Mouse (Mus musculus) cerebellum, postnatal 14 days (tissue): ENCODE results near the gene Gemin5.

Source experiments
- DNase-seq, 2 experiments: peaks; one replicate each; pipeline ENCODE4 v3.0.0; 2021; ENCODE audit warnings: mixed read lengths in 2 of 2

The Gemin5 gene

DNA sequence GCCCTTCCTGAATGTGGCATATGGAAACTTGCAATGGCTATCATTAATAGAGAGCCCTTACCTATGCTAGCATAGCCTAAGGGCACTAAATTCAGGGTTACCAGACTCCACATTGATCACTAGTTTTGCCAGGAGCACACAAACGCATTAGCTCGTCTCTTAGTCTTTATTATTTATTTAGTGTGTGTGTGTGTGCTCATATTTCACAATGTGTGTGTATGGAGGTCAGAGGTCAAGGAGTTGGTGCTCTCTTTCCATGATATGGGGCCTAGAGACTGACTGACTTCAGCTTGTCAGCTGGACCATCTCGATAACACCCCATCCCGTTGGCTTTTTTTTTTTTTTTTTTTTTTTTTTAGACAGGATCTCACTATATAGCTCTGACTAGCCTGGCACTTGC lies 1.3 kb upstream of the Gemin5 start:
- DNase-seq: no peak

DNA sequence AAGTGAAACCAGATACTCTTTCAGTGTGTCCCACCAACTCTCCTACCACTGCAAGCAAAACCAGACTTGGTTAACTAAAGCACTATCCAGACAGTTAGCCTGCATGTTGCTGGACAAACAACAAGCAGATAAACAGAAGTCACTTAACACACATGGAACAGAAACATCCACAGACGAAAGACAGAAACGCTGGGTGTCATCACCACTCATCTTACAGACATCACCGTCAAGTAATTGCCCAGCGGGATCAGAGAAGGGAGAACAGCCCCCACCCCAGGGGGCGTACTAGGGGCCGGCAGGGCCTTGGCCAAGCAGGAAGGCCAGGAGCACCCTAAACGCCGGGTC lies 545 bp downstream of the Gemin5 start:
- DNase-seq: no peak

DNA sequence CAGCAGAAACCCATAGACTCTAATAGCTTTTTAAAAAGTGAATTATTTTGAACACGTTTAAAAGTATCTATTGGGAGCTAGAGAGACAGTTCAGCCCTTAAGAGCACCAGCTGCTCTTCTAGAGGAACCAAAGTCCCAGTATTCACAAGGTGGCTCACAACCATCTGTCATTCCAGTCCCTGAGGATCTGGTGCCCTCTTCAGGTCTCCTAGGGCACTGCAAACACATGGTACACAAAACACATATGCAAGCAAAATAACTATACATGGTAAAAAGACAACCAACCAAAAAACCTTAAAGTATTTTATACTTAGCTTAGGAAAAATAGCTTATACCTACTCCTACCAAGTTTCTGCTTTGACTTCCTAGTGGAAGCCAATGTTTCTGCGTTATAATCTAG lies 3.3 kb downstream of the Gemin5 start:
- DNase-seq: peak in 1 of 2 experiments; percentile 46

DNA sequence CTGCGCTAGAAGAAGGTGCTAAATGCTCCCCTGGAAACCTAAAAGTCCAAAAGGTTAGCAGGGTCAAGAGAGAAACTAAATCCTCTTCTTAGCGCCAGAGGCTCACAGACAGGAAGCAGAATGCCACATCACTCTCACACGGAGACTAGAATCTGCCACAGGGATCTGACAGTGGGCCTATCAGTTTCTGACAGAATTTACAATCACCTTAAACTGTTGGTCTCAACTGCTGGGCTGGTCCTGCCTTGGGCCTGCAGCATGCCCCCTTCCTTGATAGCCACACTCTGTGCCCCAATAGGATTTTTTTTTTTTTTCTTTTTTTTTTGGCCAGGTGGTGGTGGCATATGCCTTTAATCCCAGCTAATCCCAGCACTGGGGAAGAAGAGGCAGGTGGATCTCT lies 11.5 kb downstream of the Gemin5 start:
- DNase-seq: no peak

DNA sequence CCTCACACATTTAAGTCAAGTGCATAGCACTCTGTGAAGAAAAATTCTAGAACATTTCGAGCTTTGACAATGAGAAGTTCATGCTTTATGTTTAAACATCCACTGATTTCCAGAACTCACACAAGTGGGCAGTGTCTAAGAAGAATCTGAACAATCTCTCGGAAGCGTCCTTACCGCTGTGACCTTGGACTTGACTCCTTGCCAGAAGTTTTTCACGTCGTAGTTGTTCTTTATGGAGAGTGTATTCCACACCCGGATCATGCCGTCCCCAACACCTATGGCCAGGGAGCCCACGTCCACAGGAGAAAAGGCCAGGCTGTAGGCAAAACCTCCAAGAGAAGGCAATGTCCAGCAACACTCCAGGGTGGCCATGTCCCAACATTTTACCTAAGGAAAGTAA lies 12.9 kb downstream of the Gemin5 start:
- no peak for DNase-seq

GRCm38 (mm10) chr11:58146241-58146640 lies 22.1 kb downstream of the Gemin5 start:
- peak; percentile 58 to 81 for DNase-seq

- peak; percentile 57 to 59 for DNase-seq
Observed at GRCm38 (mm10) chr11:58143704-58144426, 24.5 kb downstream of the Gemin5 start.

- DNase-seq: no peak
Observed at GRCm38 (mm10) chr11:58139466-58139865, 28.9 kb downstream of the Gemin5 start.

GRCm38 (mm10) chr11:58138821-58139220 lies 29.5 kb downstream of the Gemin5 start:
- DNase-seq: no peak

GRCm38 (mm10) chr11:58136677-58137076 lies 31.7 kb downstream of the Gemin5 start:
- DNase-seq: no peak

- no peak for DNase-seq
Observed at GRCm38 (mm10) chr11:58135296-58135695, 33.0 kb downstream of the Gemin5 start.

DNA sequence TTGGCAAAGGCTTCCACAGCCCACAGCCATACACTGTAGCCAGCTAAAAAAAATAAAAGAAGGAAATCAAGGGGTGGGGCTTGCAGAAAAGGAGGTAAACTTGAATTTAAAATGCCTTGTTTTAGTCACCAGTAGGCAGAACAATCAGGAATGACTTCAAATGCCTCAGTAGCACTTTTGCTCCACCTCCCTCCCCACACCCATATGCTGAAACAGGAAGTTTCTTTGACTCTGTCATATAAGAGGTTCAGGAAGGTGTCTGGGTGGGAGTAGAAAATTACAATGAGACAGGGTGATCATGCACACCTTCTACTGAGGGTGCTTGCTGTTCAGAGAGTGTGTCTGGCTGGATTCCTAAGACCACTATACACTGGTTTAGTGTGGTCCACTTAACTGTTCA lies 33.5 kb downstream of the Gemin5 start:
- DNase-seq: no peak

GRCm38 (mm10) chr11:58132026-58132425 lies 36.3 kb downstream of the Gemin5 start:
- no peak for DNase-seq

DNA sequence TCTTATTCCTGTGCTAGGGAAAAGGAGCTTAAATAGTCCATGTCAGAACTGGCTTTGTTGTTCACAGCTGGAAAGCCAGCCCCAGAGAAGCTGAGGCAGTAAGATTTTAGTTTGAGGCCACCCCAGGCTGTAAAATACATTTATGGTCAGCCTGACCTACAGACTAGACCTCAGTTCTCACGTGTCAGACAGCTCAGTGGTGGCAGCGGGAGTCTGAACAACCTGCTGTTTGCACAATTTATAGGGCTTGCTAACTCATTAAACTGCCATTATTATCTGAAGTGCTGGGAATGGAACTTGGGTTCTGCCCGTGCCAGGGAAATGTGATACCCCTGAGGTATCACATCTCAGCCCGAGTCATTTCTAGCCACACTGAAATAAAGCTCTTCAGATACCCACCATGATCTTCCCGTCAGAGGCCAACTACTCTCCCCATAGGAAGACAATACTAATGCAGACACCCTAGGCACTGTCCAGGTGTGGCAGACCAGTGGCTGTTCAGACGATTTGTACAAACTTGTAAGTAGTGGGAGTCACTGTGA lies 39.0 kb downstream of the Gemin5 start:
- no peak for DNase-seq

GRCm38 (mm10) chr11:58127544-58127943 lies 40.8 kb downstream of the Gemin5 start:
- DNase-seq: no peak

DNA sequence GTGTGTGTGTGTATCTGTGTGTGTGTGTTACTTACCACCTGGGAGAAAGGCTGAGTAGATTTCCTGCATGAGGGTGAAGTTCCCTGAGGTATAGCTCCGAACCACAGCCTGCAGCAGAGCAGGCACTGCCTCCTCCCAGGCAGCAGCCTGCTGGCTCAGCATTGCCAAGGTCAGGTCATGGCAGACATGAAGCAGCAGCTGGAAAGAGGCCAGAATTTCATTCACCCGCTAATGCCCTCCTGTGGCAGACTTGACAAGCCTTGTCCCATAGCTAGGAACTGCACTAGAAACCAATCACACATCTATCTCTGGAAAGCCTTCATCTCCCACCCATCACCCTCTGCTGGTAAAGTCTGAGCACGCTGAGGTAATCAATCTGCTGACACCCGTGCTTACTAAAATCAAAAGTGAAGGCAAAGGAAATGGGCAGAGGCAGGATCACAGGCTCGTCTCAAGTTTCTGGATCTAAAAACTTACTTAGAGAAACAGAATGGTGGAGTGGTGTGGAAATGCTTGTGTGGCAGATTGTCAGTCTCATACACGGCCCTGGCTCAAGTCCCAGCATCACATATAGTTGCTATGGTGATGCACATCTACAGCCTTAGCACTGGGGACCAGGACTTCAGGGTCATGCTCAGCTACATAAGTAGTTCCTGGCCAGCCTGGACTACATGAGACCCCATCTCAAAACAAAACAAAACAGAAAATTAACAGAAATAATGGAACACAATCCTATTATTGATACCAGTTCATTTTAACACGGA lies 41.8 kb downstream of the Gemin5 start:
- DNase-seq: peak; percentile 78 to 83

DNA sequence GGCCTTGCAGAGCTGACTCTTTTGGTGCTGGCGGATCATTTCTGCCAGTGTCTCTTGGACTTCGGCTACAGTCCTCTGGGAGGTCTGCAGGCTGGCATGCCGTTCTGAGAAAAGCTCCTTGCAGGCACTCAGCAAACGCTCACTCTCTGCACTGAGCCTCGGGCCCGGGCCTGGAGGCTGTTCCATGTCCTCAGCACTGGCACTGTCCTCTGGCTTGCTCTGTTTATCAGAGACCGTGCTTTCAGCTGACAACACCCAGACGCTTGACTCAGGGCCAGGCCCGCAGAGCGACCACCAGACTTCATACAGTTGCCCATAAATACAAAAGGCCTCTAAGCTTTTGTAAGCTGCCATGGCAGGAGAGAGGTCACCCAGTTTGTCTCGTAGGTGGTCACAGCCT lies 43.3 kb downstream of the Gemin5 start:
- peak; percentile 35 to 39 for DNase-seq

DNA sequence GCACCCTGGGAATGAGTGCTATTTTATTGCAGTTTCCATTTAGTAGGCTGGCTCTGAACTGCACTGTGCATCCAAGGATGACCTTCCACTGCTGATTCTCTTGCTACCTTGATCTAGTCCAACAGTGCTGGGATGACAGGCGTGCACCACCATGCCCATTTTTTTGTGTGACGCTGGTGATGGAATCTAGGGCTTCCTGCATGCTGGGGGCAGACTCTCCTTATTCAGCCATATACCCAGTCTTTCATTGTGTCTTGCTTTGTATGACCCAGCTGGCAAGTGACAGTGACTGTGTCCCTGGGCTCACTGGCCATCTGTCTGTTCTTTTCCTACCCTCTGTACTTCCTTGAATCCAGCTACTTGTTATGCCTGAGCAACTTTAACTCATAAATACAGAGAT lies 44.6 kb downstream of the Gemin5 start:
- DNase-seq: peak; percentile 19 to 48

GRCm38 (mm10) chr11:58121351-58121750 lies 47.0 kb downstream of the Gemin5 start:
- no peak for DNase-seq

DNA sequence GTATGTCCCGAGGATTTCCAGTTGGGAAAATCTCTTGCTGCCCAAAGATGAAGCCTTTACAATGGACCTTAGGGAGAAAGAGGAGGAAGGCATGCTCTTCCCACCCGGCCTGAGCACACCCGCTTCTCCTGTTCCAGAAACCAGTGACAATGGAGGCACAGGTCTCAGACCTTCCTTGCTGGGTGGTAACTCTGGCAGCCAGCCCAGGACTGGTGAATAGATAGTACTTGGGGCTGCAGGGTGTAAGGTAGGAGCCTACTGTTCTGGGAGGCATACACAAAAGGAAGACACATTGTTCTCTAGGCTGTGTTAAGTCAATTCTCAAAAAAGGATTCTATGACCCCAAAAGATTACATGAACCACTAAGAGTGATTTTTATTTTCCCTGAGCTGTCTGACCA lies 47.7 kb downstream of the Gemin5 start:
- no peak for DNase-seq

- no peak for DNase-seq
Observed at GRCm38 (mm10) chr11:58117044-58117652, 51.2 kb downstream of the Gemin5 start.

DNA sequence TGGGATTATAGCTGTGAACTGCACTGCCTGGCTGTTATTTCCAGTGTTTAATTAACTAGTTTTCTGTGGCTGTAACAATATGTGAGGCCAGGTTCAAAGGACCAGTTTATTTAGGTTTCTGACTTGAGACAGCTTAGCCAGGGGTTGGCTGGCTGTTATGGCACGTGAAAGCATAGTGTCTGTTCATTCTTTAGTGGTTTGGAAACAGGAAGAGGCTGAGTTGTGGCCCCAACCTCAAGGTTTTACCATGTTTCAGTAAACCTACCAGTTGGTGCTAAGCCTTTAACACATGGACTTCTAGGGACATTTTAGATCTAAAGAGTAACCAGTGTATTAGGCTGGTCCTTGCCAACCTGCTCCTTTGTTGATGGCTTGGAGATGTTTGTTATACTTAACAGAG lies 51.8 kb downstream of the Gemin5 start:
- no peak for DNase-seq

DNA sequence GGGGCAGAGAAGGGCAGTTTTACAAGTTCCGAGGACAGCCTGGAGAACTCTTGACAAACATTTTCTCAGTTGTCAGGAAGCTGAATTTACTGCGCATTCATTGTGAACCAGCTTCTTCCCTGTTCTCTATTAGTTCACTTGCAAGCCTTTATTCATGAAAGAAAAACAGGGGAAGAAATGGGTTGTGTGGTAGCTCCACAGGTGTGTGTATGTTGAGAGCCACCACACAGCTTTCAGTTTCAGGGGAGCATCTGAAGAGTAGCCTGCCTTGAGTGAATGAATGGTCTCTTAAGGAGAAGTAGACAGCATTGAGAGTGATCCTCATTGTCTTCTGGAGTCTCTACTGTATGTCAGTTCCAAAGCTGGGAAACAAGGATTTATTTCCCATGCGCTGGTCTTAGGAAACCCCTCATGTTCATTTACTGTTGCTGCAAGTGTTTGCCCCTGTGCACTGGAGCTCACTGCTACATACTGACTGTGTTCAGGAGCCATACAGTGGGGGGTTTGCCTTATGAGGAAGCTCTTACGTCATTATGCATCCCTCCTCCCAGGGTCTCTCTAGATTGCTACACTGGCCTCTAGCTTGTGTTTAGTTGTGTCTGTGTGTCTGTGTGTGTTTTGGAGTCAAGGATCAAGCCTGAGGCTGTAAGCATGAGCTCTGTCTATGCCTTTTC lies 60.5 kb downstream of the Gemin5 start:
- DNase-seq: no peak
